Mouse (Mus musculus) CH12F3 (cell line): ENCODE data around the gene Cactin.

Experiments used
- in situ Hi-C: fragments of 300-500 bp; cut with MboI; formaldehyde crosslinking; loops from 2 replicates; pipeline ENCODE4 v1.14.3; 2020; ENCODE audit warnings: low sequenced_read_pairs

Gene Cactin

DNA sequence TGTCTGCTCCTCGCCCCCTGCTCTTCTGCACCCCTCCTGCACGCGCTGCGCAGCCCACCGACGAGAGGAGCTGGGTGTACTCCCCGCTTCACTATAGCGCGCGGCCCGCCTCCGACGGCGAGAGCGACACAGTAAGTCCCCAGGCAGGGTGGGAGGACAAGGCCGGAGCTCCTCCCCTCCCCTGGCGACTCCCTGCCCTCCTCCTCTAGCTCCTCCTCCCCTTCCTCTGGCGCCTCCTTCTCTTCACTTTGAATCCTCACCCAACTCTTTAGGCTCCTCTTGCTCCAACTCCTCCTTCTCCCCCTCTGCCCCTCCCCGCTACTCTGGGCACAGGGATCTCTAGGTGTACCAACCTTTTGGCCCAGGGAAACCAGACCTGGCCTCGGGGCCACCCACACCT, 3.6 kb upstream of the Cactin start:
- in situ Hi-C loops: no loop called here

DNA sequence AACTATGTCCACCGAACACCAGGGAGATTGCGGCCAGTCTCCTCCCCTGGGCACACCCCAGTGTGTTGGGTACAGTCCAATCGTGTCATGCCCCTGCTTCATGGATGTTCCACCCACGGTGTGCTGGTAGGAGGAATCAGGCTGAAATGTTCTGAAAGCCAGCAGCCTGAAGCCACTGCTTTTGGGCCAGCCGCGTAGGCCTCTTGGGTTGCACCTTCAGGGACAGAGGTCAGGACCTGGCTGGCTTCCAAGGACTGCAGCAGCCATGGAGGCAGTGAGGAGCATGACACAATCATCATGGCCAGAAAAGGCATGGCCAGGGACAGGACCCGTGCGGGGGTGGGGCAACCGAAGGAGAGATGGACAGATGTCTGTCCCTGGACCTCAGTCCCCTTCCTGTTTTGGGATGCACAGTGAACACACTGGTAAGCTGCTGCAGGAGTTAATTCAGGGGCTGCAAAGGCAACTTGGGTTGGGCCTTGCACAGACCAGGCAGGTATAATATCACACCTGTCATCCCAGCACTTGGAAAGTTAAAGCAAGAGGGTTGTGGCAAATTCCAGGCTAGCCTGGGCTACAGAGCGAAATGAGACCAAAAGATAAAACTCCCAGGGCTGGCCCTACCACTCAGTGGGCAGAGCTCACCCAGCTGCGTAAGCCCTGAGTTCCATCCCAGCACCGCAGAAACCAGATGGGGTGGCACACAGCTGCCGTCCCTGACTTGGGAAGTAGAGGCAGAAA, 2.1 kb upstream of the Cactin start:
- in situ Hi-C loops: no loop called here

DNA sequence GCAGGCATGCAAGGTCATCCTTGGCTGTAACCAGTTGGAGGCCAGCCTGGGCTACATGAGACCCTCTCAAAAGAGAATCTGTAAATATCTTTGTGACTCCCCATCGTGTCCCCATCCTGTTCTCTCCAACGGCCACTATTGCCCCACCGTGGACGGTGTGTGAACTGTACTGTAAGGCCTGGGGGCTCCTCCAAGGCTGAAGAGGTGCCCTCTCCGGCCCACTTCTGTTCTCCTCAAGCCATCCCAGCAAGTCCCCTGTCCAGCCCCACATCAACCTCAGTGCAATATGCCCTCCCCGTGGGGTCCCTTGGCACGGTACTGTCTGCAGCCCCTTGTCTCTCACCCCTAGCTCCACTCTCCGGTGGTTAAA, 1.6 kb upstream of the Cactin start:
- in situ Hi-C loops: no loop called here

DNA sequence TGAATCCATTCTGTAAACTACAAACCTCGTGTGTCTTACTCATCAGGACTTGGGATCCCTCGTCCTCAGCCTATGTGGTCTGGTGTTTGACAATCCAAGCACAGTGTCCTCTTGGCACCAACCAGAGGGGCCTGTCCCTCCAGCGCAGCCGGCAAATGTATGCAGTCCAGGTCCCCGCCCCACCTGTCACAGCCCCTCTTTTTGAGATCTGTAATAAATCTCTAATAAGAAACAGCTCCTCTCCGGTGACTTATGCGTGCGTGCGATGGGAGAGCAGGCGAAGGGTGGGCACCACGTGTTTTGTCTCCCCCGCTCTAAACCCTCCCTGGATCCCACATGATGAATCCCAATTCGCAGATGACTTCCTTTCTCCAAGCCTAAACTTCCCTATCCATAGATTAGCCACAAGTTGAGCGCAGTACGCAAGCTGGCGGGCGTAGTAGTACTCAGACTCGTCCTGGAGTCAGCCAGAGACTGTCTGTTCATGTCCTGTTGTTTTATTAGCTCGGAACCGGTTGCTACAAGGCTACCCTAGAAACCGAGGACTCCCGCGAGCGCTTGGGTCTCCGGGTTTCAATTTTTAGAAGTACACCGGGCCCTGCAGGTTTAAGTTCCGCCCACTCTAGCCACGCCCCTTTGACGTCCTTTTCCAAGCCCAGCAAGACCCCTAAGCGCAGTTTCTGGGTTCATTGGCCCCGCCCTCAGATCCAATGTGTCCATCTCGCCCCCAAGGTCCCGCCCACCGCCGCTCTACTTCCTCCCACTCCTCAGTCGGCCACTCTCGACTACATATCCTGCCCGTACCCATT, 958 bp upstream of the Cactin start:
- in situ Hi-C loops: no loop called here

DNA sequence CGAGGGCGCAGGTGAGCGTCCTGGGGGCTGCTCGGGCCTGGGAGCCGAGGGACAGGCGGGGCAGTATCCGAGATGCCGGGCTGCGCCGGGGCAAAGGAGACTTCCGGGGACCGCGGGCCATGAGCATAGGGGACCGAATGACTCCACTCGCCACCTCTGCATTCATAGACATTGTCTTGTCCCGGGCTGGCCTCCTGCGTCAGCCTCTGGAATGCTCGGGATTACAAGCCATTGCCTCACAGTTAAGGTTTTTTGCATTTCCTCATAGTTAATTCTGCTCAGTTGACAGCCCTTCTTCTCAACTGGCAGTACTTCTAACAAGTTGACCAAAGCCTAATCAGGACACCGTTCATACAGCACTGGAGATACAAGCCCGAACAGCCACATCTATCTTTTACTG, 533 bp downstream of the Cactin start:
- in situ Hi-C loops: no loop called here

DNA sequence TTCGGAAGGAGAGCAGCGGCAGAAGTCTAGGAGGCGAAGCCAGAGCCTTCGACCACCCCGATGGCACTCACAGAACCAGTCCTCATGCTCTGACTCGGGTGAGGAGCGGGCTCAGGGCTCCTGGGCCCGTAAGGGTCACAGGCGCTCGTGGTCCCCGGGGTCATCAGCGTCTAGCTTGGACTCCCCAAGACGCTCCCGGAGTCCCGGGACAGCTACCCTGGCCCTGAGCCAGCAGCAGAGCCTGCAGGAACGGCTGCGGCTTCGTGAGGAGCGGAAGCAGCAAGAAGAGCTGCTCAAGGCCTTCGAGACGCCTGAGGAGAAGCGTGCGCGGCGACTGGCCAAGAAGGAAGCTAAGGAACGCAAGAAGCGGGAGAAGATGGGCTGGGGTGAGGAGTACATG, 1.5 kb downstream of the Cactin start:
- in situ Hi-C loops: no loop called here

DNA sequence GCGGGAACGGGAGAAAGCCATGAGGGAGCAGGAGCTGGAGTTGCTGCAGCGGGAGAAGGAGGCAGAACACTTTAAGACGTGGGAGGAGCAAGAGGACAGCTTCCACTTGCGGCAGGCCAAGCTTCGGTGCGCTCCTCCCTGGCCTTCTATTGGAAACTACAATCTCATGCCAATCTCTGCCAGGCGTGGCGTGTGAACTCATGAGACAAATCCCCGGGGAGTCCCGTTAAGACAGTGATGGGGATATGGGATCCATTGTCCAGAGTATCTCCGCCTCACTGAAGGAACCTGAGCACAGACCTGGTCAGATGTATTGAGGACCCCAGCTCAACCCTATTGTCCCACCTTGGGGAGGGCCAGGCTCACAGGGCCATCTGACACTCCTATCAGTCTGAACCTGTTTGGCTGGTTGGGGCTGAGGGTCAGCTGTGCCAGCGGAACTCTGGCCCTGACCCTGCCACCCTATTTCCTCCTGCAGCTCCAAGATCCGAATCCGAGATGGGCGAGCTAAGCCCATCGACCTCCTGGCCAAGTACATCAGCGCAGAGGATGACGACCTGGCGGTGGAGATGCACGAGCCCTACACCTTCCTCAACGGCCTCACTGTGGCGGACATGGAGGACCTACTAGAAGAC, 2.4 kb downstream of the Cactin start:
- in situ Hi-C loops: no loop called here

DNA sequence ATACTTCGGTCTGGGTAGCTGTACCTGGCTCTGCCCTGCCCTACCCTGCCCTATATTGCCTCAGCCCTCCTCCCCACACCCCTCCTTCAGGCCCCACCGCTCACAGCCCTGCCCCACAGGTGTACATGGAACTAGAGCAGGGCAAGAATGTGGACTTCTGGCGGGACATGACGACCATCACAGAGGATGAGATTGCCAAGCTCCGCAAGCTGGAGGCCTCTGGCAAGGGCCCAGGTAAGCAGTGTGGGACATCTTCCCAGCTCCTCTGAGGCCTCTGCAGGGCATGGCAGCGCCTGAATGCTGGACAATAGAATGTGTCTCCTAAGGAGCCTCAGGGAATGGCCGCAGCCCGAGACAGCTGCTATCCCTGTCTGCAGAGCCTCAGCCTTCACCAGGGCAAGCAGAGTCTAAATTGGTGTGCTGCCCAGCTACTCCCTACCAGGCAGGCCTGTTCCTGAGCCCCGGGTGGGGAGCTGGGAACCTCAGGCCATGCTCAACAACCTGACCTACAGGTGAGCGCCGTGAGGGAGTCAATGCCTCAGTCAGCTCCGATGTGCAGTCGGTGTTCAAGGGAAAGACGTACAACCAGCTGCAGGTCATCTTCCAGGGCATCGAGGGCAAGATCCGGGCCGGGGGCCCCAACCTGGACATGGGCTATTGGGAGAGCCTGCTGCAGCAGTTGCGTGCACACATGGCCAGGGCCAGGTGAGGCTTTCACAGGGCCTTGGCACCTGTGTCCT, 3.1 kb downstream of the Cactin start:
- in situ Hi-C loops: no loop called here

DNA sequence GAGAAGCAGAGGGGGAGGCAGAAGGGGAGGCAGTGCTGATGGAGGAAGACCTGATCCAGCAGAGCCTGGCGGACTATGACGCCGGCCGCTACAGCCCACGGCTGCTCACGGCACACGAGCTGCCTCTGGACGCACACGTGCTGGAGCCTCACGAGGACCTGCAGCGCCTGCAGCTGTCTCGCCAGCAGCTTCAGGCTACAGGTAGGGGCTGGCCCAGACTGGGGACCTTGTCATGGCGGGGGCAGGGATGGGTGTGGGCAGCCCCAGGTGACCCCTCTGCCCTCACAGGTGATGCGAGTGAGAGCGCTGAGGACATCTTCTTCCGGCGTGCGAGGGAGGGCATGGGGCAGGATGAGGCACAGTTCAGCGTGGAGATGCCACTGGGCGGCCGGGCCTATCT, 4.3 kb downstream of the Cactin start:
- in situ Hi-C loops: no loop called here

DNA sequence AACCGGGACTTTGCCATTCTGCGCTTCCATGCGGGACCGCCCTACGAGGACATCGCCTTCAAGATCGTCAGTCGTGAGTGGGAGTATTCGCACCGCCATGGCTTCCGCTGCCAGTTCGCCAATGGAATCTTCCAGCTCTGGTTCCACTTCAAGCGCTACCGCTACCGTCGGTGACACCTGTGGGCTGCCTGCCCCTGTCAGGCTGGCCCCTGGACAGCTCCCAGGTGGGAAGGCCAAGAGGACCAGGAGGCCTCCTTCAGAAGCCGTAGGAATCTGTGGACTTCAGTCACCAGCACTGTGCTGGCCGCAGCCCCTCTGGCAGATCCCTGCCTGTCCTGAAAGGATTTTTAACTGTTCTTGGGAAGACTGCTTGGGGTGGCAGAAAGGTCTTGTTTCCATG, 4.9 kb downstream of the Cactin start:
- in situ Hi-C loops: no loop called here

DNA sequence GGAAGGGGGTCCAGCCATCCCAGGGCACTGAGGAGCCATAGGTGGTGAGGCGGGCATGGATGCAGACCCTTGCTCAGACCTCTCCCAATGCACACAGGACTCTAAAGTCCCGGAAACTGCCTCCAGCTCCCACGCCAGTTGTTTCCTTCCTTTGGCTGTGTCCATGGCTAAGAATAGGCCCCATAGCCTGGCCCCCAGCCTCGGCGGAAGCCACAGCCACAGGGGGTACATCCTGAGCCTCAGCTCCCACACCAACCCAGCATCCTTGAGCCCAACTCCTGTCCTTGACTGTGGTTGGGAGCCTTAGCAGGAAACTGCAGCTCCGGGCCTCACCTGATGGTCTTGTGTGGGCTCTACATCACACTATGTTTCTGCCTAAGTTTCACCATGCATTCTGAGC, 6.0 kb downstream of the Cactin start:
- in situ Hi-C loops: no loop called here

DNA sequence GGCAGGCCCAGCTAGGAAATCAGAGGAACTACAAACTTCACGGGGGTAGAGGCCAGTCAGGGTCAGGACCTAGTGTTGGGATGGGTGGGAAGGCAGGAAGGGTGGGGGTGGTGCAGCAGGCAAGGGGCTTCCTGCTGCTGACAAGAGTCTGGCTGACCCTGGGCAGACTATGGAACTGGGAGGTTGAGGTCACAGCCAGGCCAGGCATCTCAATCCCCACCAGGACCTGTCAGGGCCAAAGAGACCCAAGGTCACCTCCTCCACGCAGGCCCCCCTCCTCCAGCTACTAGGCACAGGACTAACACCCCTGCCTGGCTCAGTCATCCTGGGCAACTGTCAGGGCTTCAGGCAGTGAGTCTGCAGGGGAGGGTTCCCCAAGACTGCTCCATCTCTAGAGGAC, 7.1 kb downstream of the Cactin start:
- in situ Hi-C loops: no loop called here

DNA sequence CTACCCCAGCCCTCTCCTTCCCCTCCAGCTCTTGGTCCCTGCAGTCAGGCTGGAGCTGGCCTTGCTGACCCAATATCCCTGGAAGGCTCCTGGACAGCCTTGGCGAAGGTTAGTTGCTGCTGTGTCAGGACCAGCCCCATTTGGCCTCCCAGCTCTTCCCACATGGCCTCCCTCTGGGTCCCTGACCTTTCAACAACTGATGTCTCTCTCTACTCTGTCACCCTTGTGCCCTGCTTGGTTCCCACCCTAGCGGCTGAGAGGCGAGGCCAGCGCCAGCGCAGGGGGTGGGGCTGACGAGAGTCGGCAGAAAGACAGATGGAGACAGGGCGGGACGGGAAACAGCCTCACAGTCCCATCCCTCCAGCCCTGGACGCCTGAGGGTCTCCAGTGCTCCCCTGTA, 7.5 kb downstream of the Cactin start, which contains the start of gene Tbxa2r:
Gene Tbxa2r (plus strand): TSS at position 346 of the 400 bp plus-strand sequence.
- in situ Hi-C loops: no loop called here

DNA sequence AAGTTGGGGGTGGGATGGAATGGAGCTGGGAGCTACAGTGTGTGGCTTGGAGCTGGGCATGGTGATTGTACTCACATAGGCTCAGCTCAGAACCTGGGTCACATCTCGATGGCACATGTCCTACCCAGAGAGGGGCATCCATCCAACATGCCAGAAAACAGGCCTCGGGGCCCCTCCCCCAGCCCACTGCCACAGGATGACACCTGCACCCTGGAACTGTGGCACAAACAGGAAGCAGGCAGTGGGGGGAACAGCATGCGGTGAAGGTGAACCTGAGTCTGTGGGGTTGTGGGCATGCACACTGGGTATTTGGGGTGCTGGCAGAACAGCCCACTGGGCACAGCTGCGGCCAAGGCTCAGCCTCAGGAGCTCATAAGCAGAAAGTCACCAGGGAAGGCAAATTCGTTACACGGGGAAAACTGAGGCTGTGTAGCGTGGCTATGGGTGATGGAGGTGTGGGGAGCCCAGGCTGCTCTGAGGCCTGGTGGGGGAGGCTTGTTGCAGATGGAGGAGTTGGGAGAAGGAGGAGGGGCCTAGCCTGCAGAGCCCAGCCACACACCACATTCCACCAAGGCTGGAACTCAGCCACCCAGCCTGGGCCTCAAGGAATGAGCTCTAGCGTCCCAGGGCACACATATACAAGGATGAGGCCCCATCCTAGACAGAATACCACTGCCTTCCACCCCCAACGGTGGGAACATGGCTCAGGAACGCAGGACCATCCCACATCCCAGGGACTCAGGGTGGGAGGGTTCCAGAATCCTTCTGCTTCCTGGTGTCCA, 8.5 kb downstream of the Cactin start:
- in situ Hi-C loops: no loop called here

DNA sequence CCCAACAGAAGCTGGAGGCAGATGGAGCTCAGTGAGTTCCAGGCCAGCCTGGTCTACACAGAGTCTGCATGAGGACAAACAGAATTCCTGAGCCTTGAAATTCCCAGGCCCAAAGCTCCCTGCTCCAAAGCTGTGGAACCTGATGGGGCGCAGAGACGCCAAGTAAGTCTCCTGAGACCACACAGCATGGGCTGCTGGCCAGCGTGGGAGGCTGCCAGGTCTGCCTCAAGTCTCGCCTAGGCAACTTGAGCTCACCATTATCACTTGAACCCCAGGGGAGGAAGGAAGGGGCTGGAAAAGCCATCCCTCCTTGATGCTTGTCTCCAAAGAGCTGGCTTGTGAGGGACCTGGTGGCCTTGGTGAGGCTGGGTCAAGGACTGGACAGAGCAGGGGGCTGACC, 9.1 kb downstream of the Cactin start:
- in situ Hi-C loops: no loop called here

DNA sequence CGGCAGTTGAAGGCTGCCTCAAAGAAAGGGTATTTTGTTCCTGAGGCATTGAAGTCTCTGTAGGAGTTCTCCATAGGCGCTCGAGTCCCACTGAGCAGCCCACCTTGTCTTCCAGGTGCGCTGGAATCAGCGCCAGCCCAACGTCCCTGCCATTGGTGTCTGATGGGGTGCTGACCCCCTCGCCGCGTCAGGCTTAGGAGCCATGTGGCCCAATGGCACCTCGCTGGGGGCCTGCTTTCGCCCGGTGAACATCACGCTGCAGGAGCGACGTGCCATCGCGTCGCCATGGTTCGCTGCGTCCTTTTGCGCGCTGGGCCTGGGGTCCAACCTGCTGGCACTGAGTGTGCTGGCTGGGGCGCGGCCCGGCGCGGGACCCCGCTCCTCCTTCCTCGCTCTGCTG, 11.4 kb downstream of the Cactin start:
- in situ Hi-C loops: no loop called here

DNA sequence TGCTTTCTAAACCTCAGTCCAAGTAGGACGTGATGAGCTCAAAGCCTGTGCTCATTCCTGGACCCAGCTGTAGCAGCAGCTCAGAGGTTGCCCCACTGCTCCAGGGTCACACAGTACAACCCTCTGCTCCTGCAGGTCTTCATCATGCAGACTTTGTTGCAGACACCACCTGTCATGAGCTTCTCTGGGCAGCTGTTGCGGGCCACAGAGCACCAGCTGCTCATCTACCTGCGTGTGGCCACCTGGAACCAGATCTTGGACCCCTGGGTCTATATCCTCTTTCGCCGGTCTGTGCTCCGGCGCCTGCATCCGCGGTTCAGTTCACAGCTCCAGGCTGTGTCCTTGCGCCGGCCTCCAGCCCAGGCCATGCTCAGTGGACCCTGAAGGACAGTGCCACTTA, 13.4 kb downstream of the Cactin start:
- in situ Hi-C loops: no loop called here

DNA sequence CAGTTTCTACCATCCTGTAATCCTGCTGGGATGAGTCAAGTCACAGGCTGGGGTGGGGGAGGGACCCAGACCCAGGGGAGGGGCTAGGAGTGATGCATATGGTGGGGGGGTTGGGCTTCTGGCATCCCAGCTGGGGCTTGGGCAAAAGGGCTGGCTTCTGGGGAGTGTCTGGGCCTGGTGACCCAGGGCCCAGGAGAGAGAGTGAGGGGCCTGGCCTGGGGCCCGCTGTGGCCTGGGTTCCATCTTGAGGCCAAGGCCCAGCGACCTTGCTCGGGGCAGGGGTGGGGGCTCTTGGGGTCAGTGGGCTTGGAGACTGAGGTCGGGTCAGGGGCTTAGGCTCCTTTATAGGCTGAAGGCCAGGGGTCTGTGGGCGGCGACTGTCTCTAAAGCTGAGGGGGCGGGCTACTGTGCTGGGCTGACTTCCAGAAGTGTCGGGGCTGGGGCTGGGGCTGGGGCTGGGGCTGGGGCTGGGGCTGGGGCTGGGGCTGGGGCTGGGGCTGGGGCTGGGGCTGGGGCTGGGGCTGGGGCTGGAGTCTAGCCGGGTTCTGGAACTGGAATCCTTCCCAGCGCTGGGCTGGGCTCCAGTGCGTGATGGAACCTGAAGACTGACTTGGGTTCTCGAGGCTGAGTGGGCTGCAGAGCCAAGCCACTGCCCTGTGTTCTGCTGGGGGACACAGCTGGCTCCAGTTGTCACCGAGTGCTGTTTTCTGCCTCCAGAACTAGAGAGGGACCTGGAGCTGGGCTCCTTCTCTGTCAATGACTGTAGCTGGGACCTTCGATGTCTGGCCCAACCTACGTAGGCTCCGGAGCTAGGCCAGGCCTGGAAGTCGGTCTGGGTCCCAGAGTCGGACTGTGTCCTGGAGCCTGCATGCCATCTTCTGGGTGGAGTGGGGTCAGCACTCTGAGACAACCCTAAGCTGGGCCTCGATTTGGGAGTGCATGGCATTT, 14.8 kb downstream of the Cactin start:
- in situ Hi-C loops: no loop called here

DNA sequence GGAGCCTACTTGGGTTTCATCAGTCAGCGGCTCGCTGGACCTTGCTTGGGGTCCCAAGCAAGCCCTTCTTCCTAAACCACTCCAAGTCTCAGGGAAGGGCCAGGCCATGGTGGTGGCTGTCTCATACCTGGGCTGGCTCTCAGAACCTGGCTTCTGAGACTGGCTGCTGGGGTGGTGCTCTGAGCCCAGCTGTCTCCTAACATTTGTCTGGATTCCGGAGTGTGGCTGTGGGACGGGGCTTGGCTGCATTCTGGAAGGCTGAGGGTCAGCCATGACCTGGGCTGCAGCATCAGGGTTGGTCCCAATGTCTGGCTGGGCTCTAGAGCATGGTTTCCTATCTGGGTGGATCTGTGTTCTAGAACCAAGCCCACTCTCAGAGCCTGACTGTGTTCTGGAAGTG, 15.7 kb downstream of the Cactin start:
- in situ Hi-C loops: no loop called here
